Mouse (Mus musculus): ENCODE data around the gene Thsd7a.

Thsd7a gene

GRCm38 (mm10) chr6:12381136-12381778 lies 368.0 kb downstream of the Thsd7a start:
- DNase-seq = peak; percentile 45 to 48

GRCm38 (mm10) chr6:12380717-12381116 lies 368.5 kb downstream of the Thsd7a start:
- no peak for DNase-seq

GRCm38 (mm10) chr6:12358737-12359136 lies 390.5 kb downstream of the Thsd7a start:
- no peak for DNase-seq

GRCm38 (mm10) chr6:12353573-12353972 lies 395.6 kb downstream of the Thsd7a start:
- no peak for DNase-seq

- no peak for DNase-seq
These were observed 397.0 kb downstream of the Thsd7a start for GRCm38 (mm10) chr6:12352165-12352719.

GRCm38 (mm10) chr6:12350753-12351152 lies 398.5 kb downstream of the Thsd7a start:
- DNase-seq = peak in 1 of 2 experiments; percentile 6

GRCm38 (mm10) chr6:12349105-12349759 lies 400.0 kb downstream of the Thsd7a start:
- DNase-seq = no peak

GRCm38 (mm10) chr6:12348667-12349066 lies 400.5 kb downstream of the Thsd7a start:
- no peak for DNase-seq

GRCm38 (mm10) chr6:12336590-12337584 lies 412.3 kb downstream of the Thsd7a start:
- no peak for DNase-seq

- peak in 1 of 2 experiments; percentile 34 for DNase-seq
These were observed 433.9 kb downstream of the Thsd7a start for GRCm38 (mm10) chr6:12315070-12315909.

GRCm38 (mm10) chr6:12307502-12307901 lies 441.7 kb downstream of the Thsd7a start:
- DNase-seq = no peak

GRCm38 (mm10) chr6:12262641-12263400 lies 486.4 kb downstream of the Thsd7a start:
- no peak for DNase-seq
